Mouse (Mus musculus): ENCODE results near the gene Rtl8a.
"Not testable (repeated sequence)": the region's sequence is repeated elsewhere in the genome, so short reads cannot be mapped to it uniquely, and the experiment has no call there.

- TF ChIP-seq CTCF (IDR thresholded peaks at IDR 0.05); POLR2A (IDR thresholded peaks at IDR 0.05; ENCODE audit: insufficient read depth, low read depth, low read length): not testable (repeated sequence)
Measured at GRCm38 (mm10) chrX:53669557-53670270, 26.2 kb upstream of the Rtl8a start.
